Mouse (Mus musculus): Measurements from ENCODE around the gene Trim80. TPM values are rescaled to one million over a fixed set of nuclear protein-coding genes. Genes with fewer than 3 reads are reported as not detected.
"Not testable (repeated sequence)": the region's sequence is repeated elsewhere in the genome, so short reads cannot be mapped to it uniquely, and the experiment has no call there.

Gene Trim80
- polyA plus RNA-seq, 1 experiment, result 4.7 TPM

DNA sequence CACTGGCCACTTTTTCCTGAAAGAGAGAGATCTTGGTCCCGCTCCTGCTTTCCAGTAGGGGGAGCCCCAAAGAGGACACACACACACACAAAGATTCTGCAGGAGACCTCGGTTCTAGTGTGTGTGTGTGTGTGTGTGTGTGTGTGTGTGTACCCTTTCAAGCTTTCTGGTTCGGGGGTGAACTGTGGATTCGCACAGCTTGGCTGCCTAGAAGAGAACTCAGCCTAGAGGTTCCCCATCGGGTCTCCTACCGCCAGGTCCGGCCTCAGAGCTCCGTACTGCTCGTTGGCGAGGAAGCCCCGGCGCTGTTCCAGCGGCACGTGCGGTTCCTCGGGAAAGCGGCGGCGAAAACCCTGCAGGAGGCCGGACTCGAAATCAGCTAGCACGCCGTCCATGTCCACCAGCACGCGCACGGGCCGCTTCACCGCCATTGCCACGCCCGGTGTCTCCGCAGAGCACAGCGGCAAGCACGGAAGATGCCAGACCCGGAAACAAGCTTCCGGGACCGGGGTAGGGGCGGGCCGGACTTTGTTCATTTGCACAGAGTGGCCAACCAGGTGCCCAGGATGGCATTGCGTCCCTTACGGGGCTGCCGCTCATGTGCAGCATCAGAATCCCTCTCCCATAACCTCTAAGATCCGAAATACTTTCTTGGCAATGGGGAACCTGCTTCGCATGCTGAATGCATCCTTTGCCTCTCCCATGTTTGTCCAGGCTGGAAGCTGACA, 51.2 kb downstream of the Trim80 start, which contains the start of gene Nt5c:
Gene Nt5c, minus strand, starts transcription at position 507 of the 728 bp plus-strand sequence.
- TF ChIP-seq CTCF (IDR thresholded peaks at IDR 0.05; ENCODE audit: extremely low read depth, insufficient read length, insufficient replicate concordance, low read depth, low read length), result peak; percentile 83; the same call in 1 of the 2 replicates
- TF ChIP-seq POLR2A (IDR thresholded peaks at IDR 0.05; ENCODE audit: low read depth, low read length), result peak; percentile 83
- under 1% methylated on average over 43 of the region's 43 CpGs for WGBS

DNA sequence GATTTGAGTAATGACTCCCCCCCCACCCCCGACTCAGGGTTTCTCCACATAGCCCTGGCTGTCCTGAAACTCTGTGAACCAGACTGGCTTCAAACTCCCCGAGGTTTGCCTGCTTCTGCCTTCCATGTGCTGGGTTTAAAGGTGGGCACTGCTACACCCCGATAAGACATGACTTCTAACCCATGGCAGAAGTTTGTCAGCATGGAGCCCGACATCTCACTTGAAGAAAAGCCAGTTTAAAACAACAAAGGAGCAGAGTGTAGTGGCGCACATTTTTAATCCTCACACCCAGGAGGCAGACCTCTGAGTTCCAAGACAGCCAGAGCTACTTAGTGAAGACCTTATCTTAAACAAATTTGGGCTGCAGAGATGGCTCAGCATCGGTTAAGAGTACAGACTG, 52.0 kb downstream of the Trim80 start:
- no peak for TF ChIP-seq CTCF (IDR thresholded peaks at IDR 0.05; ENCODE audit: extremely low read depth, insufficient read length, insufficient replicate concordance, low read depth, low read length)
- no peak for TF ChIP-seq POLR2A (IDR thresholded peaks at IDR 0.05; ENCODE audit: low read depth, low read length)
- Histone ChIP-seq H3K4me1 (ENCODE audit: control insufficient read depth, insufficient read depth, insufficient read length, low read length) (peaks cover 12% of the 10 kb centered on the region), H3K27me3 (ENCODE audit: control insufficient read depth, insufficient read depth, low read length) (no peaks in the 10 kb centered on the region), H3K4me3 (ENCODE audit: low read depth, low read length) (0 out of 2 replicates have a peak overlapping the region, but pooled peaks have one; percentile 6), H3K27ac (ENCODE audit: insufficient read depth, low read depth, low read length) (peak overlapping the region; percentile 36), H3K36me3 (ENCODE audit: control insufficient read depth, insufficient read depth, low read length) (peaks cover 26% of the 10 kb centered on the region)
- WGBS, result 20% methylated on average over 6 of the region's 6 CpGs

More for the DNA sequence above, 51.2 kb downstream of the Trim80 start, which contains the start of gene Nt5c:
- Histone ChIP-seq H3K27me3 (ENCODE audit: control insufficient read depth, insufficient read depth, low read length) (no peaks in the 10 kb centered on the region), H3K27ac (ENCODE audit: insufficient read depth, low read depth, low read length) (peak within 1 kb of the TSS; percentile 67), H3K4me3 (ENCODE audit: low read depth, low read length) (peak within 1 kb of the TSS; percentile 78), H3K36me3 (ENCODE audit: control insufficient read depth, insufficient read depth, low read length) (peaks cover 19% of the 10 kb centered on the region), H3K4me1 (ENCODE audit: control insufficient read depth, insufficient read depth, insufficient read length, low read length) (peaks cover 12% of the 10 kb centered on the region)

DNA sequence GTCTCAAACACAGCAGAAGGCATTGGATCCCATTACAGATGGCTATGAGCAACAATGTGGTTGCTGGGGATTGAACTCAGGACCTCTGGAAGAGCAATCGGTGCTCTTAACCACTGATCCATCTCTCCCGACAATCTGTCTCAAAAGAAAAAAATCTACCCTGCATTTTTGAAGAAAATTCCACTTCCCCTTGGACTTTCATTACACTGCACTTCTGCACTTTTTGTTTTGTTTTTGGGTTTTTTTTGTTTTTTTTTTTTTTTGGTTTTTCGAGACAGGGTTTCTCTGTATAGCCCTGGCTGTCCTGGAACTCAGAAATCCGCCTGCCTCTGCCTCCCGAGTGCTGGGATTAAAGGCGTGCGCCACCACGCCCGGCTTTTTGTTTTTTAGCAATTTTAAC, 56.2 kb downstream of the Trim80 start:
- not testable (repeated sequence) for H3K4me3 ChIP-seq (ENCODE audit: low read depth, low read length); H3K27ac ChIP-seq (ENCODE audit: insufficient read depth, low read depth, low read length); H3K27me3 ChIP-seq (ENCODE audit: control insufficient read depth, insufficient read depth, low read length)
- Histone ChIP-seq H3K36me3 (ENCODE audit: control insufficient read depth, insufficient read depth, low read length) (peaks cover 40% of the 10 kb centered on the region), H3K4me1 (ENCODE audit: control insufficient read depth, insufficient read depth, insufficient read length, low read length) (peaks cover 12% of the 10 kb centered on the region)
- WGBS, result 84% methylated on average over 9 of the region's 9 CpGs

Other genes with a start within 250 kb of the Trim80 start
- 0.10 and 0.33 TPM in 2 replicates for gene Grin2c, start 173.3 kb upstream of the Trim80 start, polyA plus RNA-seq (2012; rRNA removed)
- gene Fdxr, start 163.5 kb upstream of the Trim80 start, polyA plus RNA-seq (2012; rRNA removed), result 7.8 and 12.2 TPM in 2 replicates
- gene Fads6, start 142.9 kb upstream of the Trim80 start, polyA plus RNA-seq (2012; rRNA removed), result 0.71 and 1.4 TPM in 2 replicates
- 0.08 and 1.3 TPM in 2 replicates for gene Otop2, start 133.4 kb upstream of the Trim80 start, polyA plus RNA-seq (2012; rRNA removed)
- gene Ush1g, start 118.5 kb upstream of the Trim80 start, polyA plus RNA-seq (2012; rRNA removed), result 0.05 and 0.08 TPM in 2 replicates
- gene Otop3, start 105.8 kb upstream of the Trim80 start, polyA plus RNA-seq (2012; rRNA removed), result 0.61 and 93.4 TPM in 2 replicates
- gene Hid1, start 72.8 kb upstream of the Trim80 start, polyA plus RNA-seq (2012; rRNA removed), result 30.2 and 37.6 TPM in 2 replicates
- 3.8 and 4.2 TPM in 2 replicates for gene Cdr2l, start 58.6 kb upstream of the Trim80 start, polyA plus RNA-seq (2012; rRNA removed)
- gene Mrpl58, start 36.8 kb upstream of the Trim80 start, polyA plus RNA-seq (2012; rRNA removed), result 42.0 and 45.8 TPM in 2 replicates
- gene Atp5h, start 20.6 kb upstream of the Trim80 start, polyA plus RNA-seq (2012; rRNA removed), result 50.8 and 61.5 TPM in 2 replicates
- 13.4 and 27.3 TPM in 2 replicates for gene Kctd2, start 20.4 kb upstream of the Trim80 start, polyA plus RNA-seq (2012; rRNA removed)
- 98.7 and 220 TPM in 2 replicates for gene Slc16a5, start 21.9 kb downstream of the Trim80 start, polyA plus RNA-seq (2012; rRNA removed)
- 13.2 and 16.3 TPM in 2 replicates for gene Armc7, start 35.1 kb downstream of the Trim80 start, polyA plus RNA-seq (2012; rRNA removed)
- 56.8 and 132 TPM in 2 replicates for gene Nt5c, start 51.3 kb downstream of the Trim80 start, polyA plus RNA-seq (2012; rRNA removed)
- gene Jpt1, start 73.8 kb downstream of the Trim80 start, polyA plus RNA-seq (2012; rRNA removed), result 210 and 430 TPM in 2 replicates
- 3.6 and 7.0 TPM in 2 replicates for gene Sumo2, start 95.7 kb downstream of the Trim80 start, polyA plus RNA-seq (2012; rRNA removed)
- gene Nup85, start 123.9 kb downstream of the Trim80 start, polyA plus RNA-seq (2012; rRNA removed), result 12.6 and 16.8 TPM in 2 replicates
- gene Mrps7, start 163.4 kb downstream of the Trim80 start, polyA plus RNA-seq (2012; rRNA removed), result 11.8 and 13.3 TPM in 2 replicates
- gene Gga3, start 163.5 kb downstream of the Trim80 start, polyA plus RNA-seq (2012; rRNA removed), result 12.6 and 14.7 TPM in 2 replicates
- 49.4 and 108 TPM in 2 replicates for gene Mif4gd, start 172.4 kb downstream of the Trim80 start, polyA plus RNA-seq (2012; rRNA removed)
- gene Slc25a19, start 187.8 kb downstream of the Trim80 start, polyA plus RNA-seq (2012; rRNA removed), result 11.3 and 19.6 TPM in 2 replicates

Measured in small intestine, adult 2 months (tissue).